Mouse (Mus musculus): ENCODE results near the gene Thtpa. TPM values are rescaled to one million over a fixed set of nuclear protein-coding genes. Genes with fewer than 3 reads are reported as not detected.

Gene Thtpa
- polyA plus RNA-seq, 1 experiment from 2014 or later: 16.4 TPM

- H3K4me3 ChIP-seq: peak overlapping the region; percentile 75
- no peaks in the 10 kb centered on the region for H3K9me3 ChIP-seq
- peaks cover 93% of the 10 kb centered on the region for H3K27me3 ChIP-seq (ENCODE audit: insufficient read depth, poor library complexity, severe bottlenecking)
- WGBS: 7% methylated on average over 26 of the region's 26 CpGs
- H3K36me3 ChIP-seq: no peaks in the 10 kb centered on the region
- no peak for DNase-seq (ENCODE audit: low spot score)
- peaks cover 40% of the 10 kb centered on the region for H3K4me1 ChIP-seq
- no peak overlapping the region for H3K27ac ChIP-seq
Observed at GRCm38 (mm10) chr14:55113975-55114645, 19.5 kb downstream of the Thtpa start.

DNA sequence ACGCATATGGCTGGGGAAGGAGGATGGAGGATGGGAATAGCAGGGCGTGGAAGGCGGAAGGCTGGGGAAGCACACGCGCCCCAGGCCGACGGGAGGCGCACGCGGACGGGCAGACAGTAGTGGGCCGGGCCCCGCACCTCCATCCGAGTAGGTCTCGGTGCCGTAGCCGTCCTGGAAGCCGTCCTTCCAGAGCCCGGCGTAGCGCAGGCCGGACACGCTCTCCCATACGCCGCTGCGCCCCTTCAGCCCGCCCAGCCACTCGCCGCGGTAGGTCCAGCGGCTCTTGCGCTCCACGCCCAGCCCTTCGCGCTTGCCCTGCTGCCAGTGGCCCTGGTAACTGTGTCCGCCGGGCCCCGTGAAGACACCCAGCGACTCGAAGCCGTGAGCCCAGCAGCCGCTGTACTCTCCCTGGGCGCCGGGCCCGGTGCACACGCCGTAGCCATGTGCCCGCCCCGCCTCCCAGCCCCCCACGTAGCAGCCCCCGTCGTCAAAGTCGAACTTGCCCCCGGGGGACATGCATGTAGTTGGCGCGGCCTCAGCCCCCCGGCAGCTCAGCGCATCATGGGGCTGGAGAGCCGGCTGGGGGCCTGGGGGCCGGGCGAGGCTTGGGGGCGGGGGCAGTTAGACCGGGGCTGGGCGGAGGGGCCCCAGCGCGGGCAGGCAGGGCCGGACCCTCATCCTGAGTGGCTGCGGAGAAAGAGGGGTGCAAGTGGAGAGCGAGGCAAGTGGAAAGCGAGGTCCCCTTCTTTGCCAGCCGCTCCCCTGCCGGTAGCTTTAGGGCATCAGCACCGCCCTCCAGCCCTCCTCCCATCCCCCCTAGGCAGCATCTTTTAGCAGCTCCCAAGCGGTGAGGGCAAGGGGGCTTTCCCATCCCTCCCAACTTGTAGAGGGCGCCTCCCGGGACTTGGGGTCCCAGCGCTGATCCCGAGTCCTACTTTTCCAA is 20.4 kb downstream of the Thtpa start:
- DNase-seq (ENCODE audit: low spot score): no peak
- Histone ChIP-seq H3K27ac (peak overlapping the region; percentile 76), H3K36me3 (no peaks in the 10 kb centered on the region)

GRCm38 (mm10) chr14:55115846-55116245 is 21.3 kb downstream of the Thtpa start:
- Histone ChIP-seq H3K9me3 (no peaks in the 10 kb centered on the region), H3K27ac (0 out of 2 replicates have a peak overlapping the region, but pooled peaks have one; percentile 76), H3K27me3 (ENCODE audit: insufficient read depth, poor library complexity, severe bottlenecking) (peaks cover 76% of the 10 kb centered on the region), H3K4me1 (peaks cover 35% of the 10 kb centered on the region), H3K36me3 (no peaks in the 10 kb centered on the region), H3K4me3 (peak overlapping the region; percentile 75)
- WGBS: 2% methylated on average over 8 of the region's 8 CpGs
- DNase-seq (ENCODE audit: low spot score): no peak

More for the DNA sequence above, 20.4 kb downstream of the Thtpa start:
- 2% methylated on average over 74 of the region's 78 CpGs for WGBS
- no peaks in the 10 kb centered on the region for H3K9me3 ChIP-seq
- peaks cover 84% of the 10 kb centered on the region for H3K27me3 ChIP-seq (ENCODE audit: insufficient read depth, poor library complexity, severe bottlenecking)
- peaks cover 35% of the 10 kb centered on the region for H3K4me1 ChIP-seq
- peak overlapping the region; percentile 75 for H3K4me3 ChIP-seq

- Histone ChIP-seq H3K36me3 (no peaks in the 10 kb centered on the region), H3K9me3 (no peaks in the 10 kb centered on the region), H3K4me1 (peaks cover 35% of the 10 kb centered on the region), H3K27ac (no peak within 1 kb of the TSS), H3K4me3 (peak within 1 kb of the TSS; percentile 75), H3K27me3 (ENCODE audit: insufficient read depth, poor library complexity, severe bottlenecking) (peaks cover 68% of the 10 kb centered on the region)
- no peak for DNase-seq (ENCODE audit: low spot score)
- WGBS: 4% methylated on average over 21 of the region's 21 CpGs
Observed at GRCm38 (mm10) chr14:55116425-55117200, 22.0 kb downstream of the Thtpa start, which contains the start of gene Jph4. Gene Jph4 (minus strand): TSS chr14:55116935.

GRCm38 (mm10) chr14:55118852-55119251 is 24.3 kb downstream of the Thtpa start:
- Histone ChIP-seq H3K27ac (no peak overlapping the region), H3K27me3 (ENCODE audit: insufficient read depth, poor library complexity, severe bottlenecking) (peaks cover 58% of the 10 kb centered on the region), H3K4me1 (peaks cover 41% of the 10 kb centered on the region), H3K4me3 (no peak overlapping the region), H3K9me3 (no peaks in the 10 kb centered on the region), H3K36me3 (no peaks in the 10 kb centered on the region)
- 78% methylated on average over 4 of the region's 4 CpGs for WGBS
- DNase-seq (ENCODE audit: low spot score): no peak

DNA sequence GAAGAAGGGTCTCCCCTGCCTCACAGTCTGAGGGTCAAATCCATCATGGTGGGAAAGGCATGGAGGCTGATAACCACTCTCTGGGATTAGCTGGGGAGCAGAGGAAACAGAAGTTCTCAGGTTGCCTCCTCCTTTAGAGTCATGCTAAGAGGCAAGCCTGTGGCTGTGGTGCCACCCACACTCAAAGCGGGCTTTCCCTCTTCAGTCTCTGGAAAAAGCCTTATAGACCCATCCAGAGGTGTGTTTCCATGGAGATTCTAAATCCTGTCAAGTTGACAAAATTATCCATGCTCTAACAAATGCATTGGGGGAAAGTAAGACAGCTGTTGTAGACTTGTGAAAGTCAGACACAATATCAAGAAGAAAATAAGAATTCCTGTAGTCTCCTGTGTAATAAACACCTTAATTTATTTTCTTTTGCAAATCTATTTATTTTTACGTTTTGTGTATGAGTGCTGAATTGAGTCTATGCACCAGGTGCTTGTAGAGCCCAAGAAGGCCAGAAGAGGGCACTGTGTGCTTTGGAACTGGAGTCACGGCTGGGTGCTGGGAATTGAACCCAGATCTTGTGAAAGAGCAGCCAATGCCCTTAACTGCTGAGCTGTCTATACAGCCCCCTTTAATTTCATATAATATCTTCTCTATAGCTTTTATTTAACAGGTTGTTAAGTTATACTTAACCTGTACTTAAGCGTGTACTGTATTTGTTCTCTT is 25.0 kb downstream of the Thtpa start:
- WGBS: 71% methylated on average over 4 of the region's 4 CpGs

DNA sequence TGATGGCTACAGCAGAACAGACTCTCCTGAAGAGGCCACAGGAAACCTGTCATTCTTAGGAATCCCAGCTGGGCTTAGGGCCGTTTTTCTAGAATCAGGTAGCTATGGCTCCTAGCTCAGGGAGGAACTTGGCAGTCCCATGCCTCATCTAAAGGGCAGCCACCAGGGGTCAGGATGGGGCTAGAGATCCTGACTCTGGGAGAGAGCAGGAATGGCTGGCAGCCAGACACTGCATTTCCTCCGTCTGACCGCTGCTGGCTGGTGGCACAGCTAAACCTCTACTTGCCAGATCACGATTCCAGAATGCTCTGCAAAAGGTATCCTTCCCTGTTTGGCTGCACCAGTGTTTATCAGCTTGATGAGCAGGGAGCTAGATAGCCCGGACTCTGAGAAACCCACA is 27.4 kb downstream of the Thtpa start:
- DNase-seq (ENCODE audit: low spot score): peak; percentile 92
- H3K4me1 ChIP-seq: peaks cover 10% of the 10 kb centered on the region
- 5% methylated on average over 5 of the region's 5 CpGs for WGBS
- no peaks in the 10 kb centered on the region for H3K9me3 ChIP-seq
- H3K27ac ChIP-seq: no peak overlapping the region
- H3K36me3 ChIP-seq: no peaks in the 10 kb centered on the region
- peaks cover 27% of the 10 kb centered on the region for H3K27me3 ChIP-seq (ENCODE audit: insufficient read depth, poor library complexity, severe bottlenecking)
- H3K4me3 ChIP-seq: peak overlapping the region; percentile 29; the same call in 1 of the 2 replicates

More for the DNA sequence above, 25.0 kb downstream of the Thtpa start:
- no peak overlapping the region for H3K27ac ChIP-seq
- H3K4me3 ChIP-seq: no peak overlapping the region
- peaks cover 50% of the 10 kb centered on the region for H3K27me3 ChIP-seq (ENCODE audit: insufficient read depth, poor library complexity, severe bottlenecking)
- no peak for DNase-seq (ENCODE audit: low spot score)
- peaks cover 34% of the 10 kb centered on the region for H3K4me1 ChIP-seq
- H3K9me3 ChIP-seq: no peaks in the 10 kb centered on the region
- H3K36me3 ChIP-seq: no peaks in the 10 kb centered on the region

GRCm38 (mm10) chr14:55122359-55122758 is 27.8 kb downstream of the Thtpa start:
- peaks cover 23% of the 10 kb centered on the region for H3K27me3 ChIP-seq (ENCODE audit: insufficient read depth, poor library complexity, severe bottlenecking)
- no peak for DNase-seq (ENCODE audit: low spot score)
- peak overlapping the region; percentile 29; the same call in 1 of the 2 replicates for H3K4me3 ChIP-seq
- H3K27ac ChIP-seq: no peak overlapping the region
- 0 out of 2 replicates have a peak, but pooled peaks cover 9% of the 10 kb centered on the region for H3K4me1 ChIP-seq
- no peaks in the 10 kb centered on the region for H3K36me3 ChIP-seq
- WGBS: 50% methylated on average over 8 of the region's 8 CpGs
- no peaks in the 10 kb centered on the region for H3K9me3 ChIP-seq

- 0 out of 2 replicates have a peak, but pooled peaks cover 9% of the 10 kb centered on the region for H3K4me1 ChIP-seq
- H3K4me3 ChIP-seq: no peak overlapping the region
- no peaks in the 10 kb centered on the region for H3K9me3 ChIP-seq
- no peak overlapping the region for H3K27ac ChIP-seq
- DNase-seq (ENCODE audit: low spot score): no peak
- 0 out of 2 replicates have a peak, but pooled peaks cover 11% of the 10 kb centered on the region for H3K27me3 ChIP-seq (ENCODE audit: insufficient read depth, poor library complexity, severe bottlenecking)
- no peaks in the 10 kb centered on the region for H3K36me3 ChIP-seq
- WGBS: 62% methylated on average over 5 of the region's 5 CpGs
Observed at GRCm38 (mm10) chr14:55125711-55126110, 31.1 kb downstream of the Thtpa start.

- H3K9me3 ChIP-seq: no peaks in the 10 kb centered on the region
- 0 out of 2 replicates have a peak, but pooled peaks cover 11% of the 10 kb centered on the region for H3K27me3 ChIP-seq (ENCODE audit: insufficient read depth, poor library complexity, severe bottlenecking)
- no peak for DNase-seq (ENCODE audit: low spot score)
- H3K36me3 ChIP-seq: no peaks in the 10 kb centered on the region
- H3K4me3 ChIP-seq: no peak overlapping the region
- H3K4me1 ChIP-seq: 0 out of 2 replicates have a peak, but pooled peaks cover 9% of the 10 kb centered on the region
- no peak overlapping the region for H3K27ac ChIP-seq
- 84% methylated on average over 7 of the region's 7 CpGs for WGBS
Observed at GRCm38 (mm10) chr14:55126521-55126920, 31.9 kb downstream of the Thtpa start.

GRCm38 (mm10) chr14:55135676-55136075 is 41.1 kb downstream of the Thtpa start:
- no peak overlapping the region for H3K4me3 ChIP-seq
- H3K27ac ChIP-seq: no peak overlapping the region
- H3K36me3 ChIP-seq: no peaks in the 10 kb centered on the region
- peaks cover 6% of the 10 kb centered on the region; the same call in 1 of the 2 replicates for H3K4me1 ChIP-seq
- DNase-seq (ENCODE audit: low spot score): no peak
- H3K9me3 ChIP-seq: no peaks in the 10 kb centered on the region
- WGBS: 69% methylated on average over 8 of the region's 8 CpGs
- H3K27me3 ChIP-seq (ENCODE audit: insufficient read depth, poor library complexity, severe bottlenecking): no peaks in the 10 kb centered on the region; the same call in 1 of the 2 replicates

- WGBS: 66% methylated on average over 7 of the region's 7 CpGs
- DNase-seq (ENCODE audit: low spot score): no peak
- H3K4me1 ChIP-seq: peaks cover 11% of the 10 kb centered on the region; the same call in 1 of the 2 replicates
- no peak overlapping the region for H3K27ac ChIP-seq
- no peaks in the 10 kb centered on the region; the same call in 1 of the 2 replicates for H3K27me3 ChIP-seq (ENCODE audit: insufficient read depth, poor library complexity, severe bottlenecking)
- H3K4me3 ChIP-seq: no peak overlapping the region
- H3K9me3 ChIP-seq: no peaks in the 10 kb centered on the region
- H3K36me3 ChIP-seq: no peaks in the 10 kb centered on the region
Observed at GRCm38 (mm10) chr14:55139313-55139712, 44.7 kb downstream of the Thtpa start.

All from heart, embryonic 10.5 days (tissue).